Mouse (Mus musculus) kidney, adult 2 months (tissue): ENCODE data around the gene Cenpk.

ENCODE experiments used
- CTCF ChIP-seq: fragments of 200-500 bp; conservative IDR thresholded peaks from 2 replicates; pipeline ENCODE4 v1.5.1; 2011; ENCODE audit warnings: low read depth, mild to moderate bottlenecking, control low read depth, low read length, moderate library complexity, mixed read lengths; ENCODE audit not compliant: insufficient read depth, insufficient read length
- POLR2A ChIP-seq: fragments of 200-500 bp; IDR thresholded peaks from one replicate; pipeline ENCODE4 v1.6.1; 2011; ENCODE audit warnings: low read depth, low read length, control low read depth

- TF ChIP-seq POLR2A (no peak), CTCF (no peak)
These were observed 24.1 kb upstream of the Cenpk start for GRCm38 (mm10) chr13:104204313-104204712.
